Mouse (Mus musculus): ENCODE results near the gene Chp2. TPM values are rescaled to one million over a fixed set of nuclear protein-coding genes. Genes with fewer than 3 reads are reported as not detected.

The Chp2 gene
- polyA plus RNA-seq, 1 experiment: not detected

DNA sequence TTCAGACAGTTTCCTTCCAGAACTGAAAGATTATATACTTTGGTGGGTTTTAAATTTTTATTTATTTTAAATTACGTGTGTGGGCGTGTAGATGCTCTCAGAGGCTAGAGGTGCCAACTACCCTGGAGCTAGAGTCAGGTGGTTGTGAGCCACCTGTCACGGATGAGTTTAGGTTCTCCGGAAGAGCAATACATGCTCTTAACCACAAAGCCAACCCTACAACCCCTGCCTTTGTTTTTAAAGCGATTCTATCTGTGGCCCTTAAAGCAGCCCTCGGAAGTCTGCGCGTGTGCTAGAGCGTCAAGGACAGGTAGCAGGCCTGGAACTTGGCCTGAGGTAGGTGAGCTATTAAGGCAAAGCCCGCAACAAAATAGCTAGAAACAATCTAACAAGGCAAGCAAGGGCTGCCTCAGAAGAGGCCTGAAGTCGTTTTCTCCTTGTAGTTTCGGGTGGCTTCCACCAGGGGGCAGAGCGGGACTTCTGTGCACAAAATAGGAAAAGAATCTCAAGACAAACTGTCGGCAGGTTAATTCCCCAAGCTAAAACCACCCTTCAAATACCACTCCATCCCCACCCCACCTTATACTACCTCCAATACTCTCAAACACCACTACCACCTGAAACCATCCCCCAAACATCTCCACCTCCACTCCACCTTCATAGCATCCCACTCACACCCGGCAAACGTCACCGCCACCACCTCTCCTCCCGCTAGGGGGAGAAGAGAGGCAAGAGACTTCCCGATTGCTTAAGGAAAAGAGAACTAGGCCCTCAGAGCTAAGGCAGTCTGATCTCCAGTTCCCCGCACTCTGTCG, 32.1 kb downstream of the Chp2 start:
- Histone ChIP-seq H3K79me2 (ENCODE audit: control insufficient read depth, insufficient read depth) (no peaks in the 10 kb centered on the region), H3K27me3 (ENCODE audit: control insufficient read depth, insufficient read depth, insufficient read length) (peaks cover 8% of the 10 kb centered on the region), H3K4me3 (no peak overlapping the region), H3K36me3 (ENCODE audit: control insufficient read depth, insufficient read depth) (no peaks in the 10 kb centered on the region), H3ac (ENCODE audit: control insufficient read depth, insufficient read length) (no peak overlapping the region), H3K4me2 (ENCODE audit: low read depth) (no peak overlapping the region)
- TF ChIP-seq TCF3 (IDR thresholded peaks at IDR 0.05; ENCODE audit: insufficient read length, low read depth) (no peak), SRF (IDR thresholded peaks at IDR 0.05; ENCODE audit: control insufficient read depth, insufficient read length, low read depth) (no peak), POLR2AphosphoS2 (IDR thresholded peaks at IDR 0.05; ENCODE audit: insufficient read length, low read depth) (no peak), USF1 (IDR thresholded peaks at IDR 0.05; ENCODE audit: low read depth) (no peak), REST (IDR thresholded peaks at IDR 0.05; ENCODE audit: insufficient read depth, insufficient read length) (no peak), TCF12 (IDR thresholded peaks at IDR 0.05; ENCODE audit: insufficient read depth, poor library complexity, severe bottlenecking) (no peak), MYOD1 (IDR thresholded peaks at IDR 0.05; ENCODE audit: control insufficient read depth in 1 of 3, insufficient read length in 2 of 3, low read depth in 2 of 3) (no peak), POLR2A (IDR thresholded peaks at IDR 0.05; ENCODE audit: insufficient read length, low read depth) (no peak), MYOG (IDR thresholded peaks at IDR 0.05; ENCODE audit: control insufficient read depth in 1 of 3, insufficient read depth in 1 of 3, insufficient read length in 2 of 3, low read depth in 2 of 3) (no peak), CEBPB (IDR thresholded peaks at IDR 0.05; ENCODE audit: insufficient read depth, poor library complexity, severe bottlenecking) (no peak), E2F4 (IDR thresholded peaks at IDR 0.05; ENCODE audit: insufficient read depth) (no peak), MAX (IDR thresholded peaks at IDR 0.05; ENCODE audit: low read depth) (no peak)

DNA sequence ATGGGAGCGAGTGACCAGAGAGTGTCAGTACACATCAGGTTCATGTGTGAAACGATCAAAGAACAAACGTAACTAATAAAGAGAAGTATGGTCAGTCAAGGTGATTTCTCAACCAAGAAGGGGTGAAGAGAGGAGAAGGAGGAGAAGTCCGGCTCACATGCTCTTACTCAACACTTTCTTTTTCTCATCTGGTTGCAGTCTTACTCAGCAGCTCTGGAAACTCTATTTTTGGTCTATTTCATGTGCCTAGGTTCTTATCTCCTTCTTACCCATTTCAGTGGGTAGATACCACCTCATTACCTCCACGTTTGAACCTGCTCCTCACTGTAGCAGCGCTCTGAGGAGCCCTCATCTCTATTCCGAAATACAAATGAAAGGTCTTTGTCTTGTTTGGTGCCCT, 37.4 kb downstream of the Chp2 start:
- no peaks in the 10 kb centered on the region for H3K27me3 ChIP-seq (ENCODE audit: control insufficient read depth, insufficient read depth, insufficient read length)
- no peaks in the 10 kb centered on the region for H3K36me3 ChIP-seq (ENCODE audit: control insufficient read depth, insufficient read depth)
- H3ac ChIP-seq (ENCODE audit: control insufficient read depth, insufficient read length): no peak overlapping the region
- H3K4me2 ChIP-seq (ENCODE audit: low read depth): peak overlapping the region; percentile 73
- no peak overlapping the region for H3K4me3 ChIP-seq
- TF ChIP-seq MAX (IDR thresholded peaks at IDR 0.05; ENCODE audit: low read depth) (no peak), TCF12 (IDR thresholded peaks at IDR 0.05; ENCODE audit: insufficient read depth, poor library complexity, severe bottlenecking) (no peak), POLR2AphosphoS2 (IDR thresholded peaks at IDR 0.05; ENCODE audit: insufficient read length, low read depth) (no peak), REST (IDR thresholded peaks at IDR 0.05; ENCODE audit: insufficient read depth, insufficient read length) (no peak), E2F4 (IDR thresholded peaks at IDR 0.05; ENCODE audit: insufficient read depth) (no peak), USF1 (IDR thresholded peaks at IDR 0.05; ENCODE audit: low read depth) (no peak), CEBPB (IDR thresholded peaks at IDR 0.05; ENCODE audit: insufficient read depth, poor library complexity, severe bottlenecking) (no peak), MYOG (IDR thresholded peaks at IDR 0.05; ENCODE audit: control insufficient read depth in 1 of 3, insufficient read depth in 1 of 3, insufficient read length in 2 of 3, low read depth in 2 of 3) (no peak), SRF (IDR thresholded peaks at IDR 0.05; ENCODE audit: control insufficient read depth, insufficient read length, low read depth) (no peak), POLR2A (IDR thresholded peaks at IDR 0.05; ENCODE audit: insufficient read length, low read depth) (no peak), MYOD1 (IDR thresholded peaks at IDR 0.05; ENCODE audit: control insufficient read depth in 1 of 3, insufficient read length in 2 of 3, low read depth in 2 of 3) (no peak), TCF3 (IDR thresholded peaks at IDR 0.05; ENCODE audit: insufficient read length, low read depth) (no peak)
- no peaks in the 10 kb centered on the region for H3K79me2 ChIP-seq (ENCODE audit: control insufficient read depth, insufficient read depth)

DNA sequence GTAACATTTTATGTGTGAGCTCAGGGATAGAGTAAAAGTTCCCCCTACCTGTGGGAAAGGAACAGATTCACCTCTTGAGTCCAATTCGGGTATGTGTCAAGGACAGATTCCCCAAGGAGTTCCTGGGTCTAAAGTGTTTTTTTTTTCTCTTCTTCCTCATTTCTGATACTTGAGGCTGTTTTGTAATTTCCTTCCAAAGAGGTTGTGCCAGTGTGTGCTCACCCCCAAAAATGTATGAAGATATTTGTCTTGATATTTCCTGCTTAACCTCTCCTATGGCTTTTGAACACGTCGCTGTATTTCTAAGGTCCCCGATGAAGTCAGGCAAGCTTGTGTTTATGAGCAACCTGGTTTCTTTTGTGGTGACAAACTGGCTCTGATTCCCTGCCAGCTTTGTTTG, 39.2 kb downstream of the Chp2 start:
- Histone ChIP-seq H3K36me3 (ENCODE audit: control insufficient read depth, insufficient read depth) (no peaks in the 10 kb centered on the region), H3K79me2 (ENCODE audit: control insufficient read depth, insufficient read depth) (no peaks in the 10 kb centered on the region), H3K4me3 (no peak overlapping the region), H3K4me2 (ENCODE audit: low read depth) (no peak overlapping the region), H3ac (ENCODE audit: control insufficient read depth, insufficient read length) (no peak overlapping the region), H3K27me3 (ENCODE audit: control insufficient read depth, insufficient read depth, insufficient read length) (no peaks in the 10 kb centered on the region)
- no peak for TF ChIP-seq CEBPB (IDR thresholded peaks at IDR 0.05; ENCODE audit: insufficient read depth, poor library complexity, severe bottlenecking)
- no peak for TF ChIP-seq TCF12 (IDR thresholded peaks at IDR 0.05; ENCODE audit: insufficient read depth, poor library complexity, severe bottlenecking)
- no peak for TF ChIP-seq E2F4 (IDR thresholded peaks at IDR 0.05; ENCODE audit: insufficient read depth)
- no peak for TF ChIP-seq MYOG (IDR thresholded peaks at IDR 0.05; ENCODE audit: control insufficient read depth in 1 of 3, insufficient read depth in 1 of 3, insufficient read length in 2 of 3, low read depth in 2 of 3)
- no peak for TF ChIP-seq POLR2A (IDR thresholded peaks at IDR 0.05; ENCODE audit: insufficient read length, low read depth)

DNA sequence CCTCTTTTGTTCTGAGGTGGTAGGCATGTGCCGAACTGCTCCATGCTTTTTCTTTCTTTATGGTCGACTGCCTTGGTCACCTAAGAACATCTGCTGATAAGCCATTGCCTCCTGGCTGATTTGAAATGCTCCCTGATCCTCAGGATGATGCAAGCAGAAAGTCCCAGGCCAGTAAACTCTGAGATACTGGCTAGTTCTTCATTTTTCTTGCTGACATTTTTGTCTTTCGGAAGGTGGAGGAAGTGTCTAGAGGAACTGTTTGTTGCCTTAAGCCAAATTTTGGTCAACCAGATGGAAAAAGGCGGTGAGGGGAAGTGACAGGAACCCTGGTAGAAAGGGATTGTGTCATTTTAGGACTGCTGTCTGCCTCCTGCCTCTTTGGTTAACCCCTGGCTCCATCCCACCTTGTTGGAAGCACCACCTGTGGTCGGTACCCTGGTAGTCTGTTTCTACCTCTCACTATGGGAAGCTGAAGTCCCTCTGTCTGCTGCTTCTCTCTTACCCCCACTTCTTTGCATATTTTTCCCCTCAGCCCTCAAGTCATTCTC, 40.8 kb downstream of the Chp2 start:
- Histone ChIP-seq H3K27me3 (ENCODE audit: control insufficient read depth, insufficient read depth, insufficient read length) (no peaks in the 10 kb centered on the region), H3ac (ENCODE audit: control insufficient read depth, insufficient read length) (no peak overlapping the region), H3K4me3 (no peak overlapping the region), H3K36me3 (ENCODE audit: control insufficient read depth, insufficient read depth) (no peaks in the 10 kb centered on the region), H3K4me2 (ENCODE audit: low read depth) (no peak overlapping the region), H3K79me2 (ENCODE audit: control insufficient read depth, insufficient read depth) (no peaks in the 10 kb centered on the region)
- TF ChIP-seq TCF12 (IDR thresholded peaks at IDR 0.05; ENCODE audit: insufficient read depth, poor library complexity, severe bottlenecking): no peak
- no peak for TF ChIP-seq MYOG (IDR thresholded peaks at IDR 0.05; ENCODE audit: control insufficient read depth in 1 of 3, insufficient read depth in 1 of 3, insufficient read length in 2 of 3, low read depth in 2 of 3)
- TF ChIP-seq E2F4 (IDR thresholded peaks at IDR 0.05; ENCODE audit: insufficient read depth): no peak
- no peak for TF ChIP-seq REST (IDR thresholded peaks at IDR 0.05; ENCODE audit: insufficient read depth, insufficient read length)
